Mouse (Mus musculus) forebrain, embryonic 12.5 days (tissue): ENCODE measurements at regions not wholly inside any gene's neighbourhood (a gene's known extent, or its start where the extent isn't known, plus 50 kb on each side); places are given as distances from the start of the nearest gene placed in this dataset.

Experiments used
- ATAC-seq: fragments of 200-750 bp; cut with Nextera tagmentation; 2 replicates; pipeline ENCODE4 v1.8.0; 2017; ENCODE audit warnings: moderate TSS enrichment; ENCODE audit not compliant: low FRiP score
- H3K27ac ChIP-seq: fragments of 300-500 bp; sonication (generic); 2 replicates; pipeline ENCODE4 v1.5.1; 2016; ENCODE audit warnings: mild to moderate bottlenecking
- H3K27me3 ChIP-seq: fragments of 300-500 bp; sonication (generic); 2 replicates; pipeline ENCODE4 v1.6.1; 2016; ENCODE audit warnings: mild to moderate bottlenecking
- H3K36me3 ChIP-seq: fragments of 300-500 bp; sonication (generic); replicated peaks from 2 replicates; pipeline ENCODE4 v1.6.1; 2016; ENCODE audit warnings: mild to moderate bottlenecking
- H3K4me1 ChIP-seq: fragments of 300-500 bp; sonication (generic); 2 replicates; pipeline ENCODE4 v1.6.1; 2016
- H3K4me2 ChIP-seq: fragments of 300-500 bp; sonication (generic); 2 replicates; pipeline ENCODE4 v1.6.1; 2016; ENCODE audit warnings: mild to moderate bottlenecking, moderate library complexity
- H3K4me3 ChIP-seq: fragments of 300-500 bp; sonication (generic); replicated peaks from 2 replicates; pipeline ENCODE4 v1.5.1; 2016; ENCODE audit warnings: mild to moderate bottlenecking
- H3K9ac ChIP-seq: fragments of 300-500 bp; sonication (generic); 2 replicates; pipeline ENCODE4 v1.6.1; 2016; ENCODE audit warnings: mild to moderate bottlenecking
- H3K9me3 ChIP-seq: fragments of 300-500 bp; sonication (generic); 2 replicates; pipeline ENCODE4 v1.6.1; 2016
- WGBS: fragments of 180-500 bp; shearing (Covaris S2); methylation state at CpG from one replicate; pipeline ENCODE4 v1.1.7; 2016; 5-methylcytosine and 5-hydroxymethylcytosine counted together

GRCm38 (mm10) chr12:31130434-31130833, 56.8 kb downstream of the Fam110c start:
- no peaks in the 10 kb centered on the region for H3K27me3 ChIP-seq
- H3K27ac ChIP-seq, result no peak overlapping the region
- no peak overlapping the region for H3K4me2 ChIP-seq
- 92% methylated on average over 2 of the region's 2 CpGs for WGBS
- H3K4me3 ChIP-seq, result no peak overlapping the region
- no peaks in the 10 kb centered on the region for H3K4me1 ChIP-seq
- no peaks in the 10 kb centered on the region for H3K9me3 ChIP-seq
- no peaks in the 10 kb centered on the region for H3K36me3 ChIP-seq
- no peak overlapping the region for H3K9ac ChIP-seq
- no peak for ATAC-seq

DNA sequence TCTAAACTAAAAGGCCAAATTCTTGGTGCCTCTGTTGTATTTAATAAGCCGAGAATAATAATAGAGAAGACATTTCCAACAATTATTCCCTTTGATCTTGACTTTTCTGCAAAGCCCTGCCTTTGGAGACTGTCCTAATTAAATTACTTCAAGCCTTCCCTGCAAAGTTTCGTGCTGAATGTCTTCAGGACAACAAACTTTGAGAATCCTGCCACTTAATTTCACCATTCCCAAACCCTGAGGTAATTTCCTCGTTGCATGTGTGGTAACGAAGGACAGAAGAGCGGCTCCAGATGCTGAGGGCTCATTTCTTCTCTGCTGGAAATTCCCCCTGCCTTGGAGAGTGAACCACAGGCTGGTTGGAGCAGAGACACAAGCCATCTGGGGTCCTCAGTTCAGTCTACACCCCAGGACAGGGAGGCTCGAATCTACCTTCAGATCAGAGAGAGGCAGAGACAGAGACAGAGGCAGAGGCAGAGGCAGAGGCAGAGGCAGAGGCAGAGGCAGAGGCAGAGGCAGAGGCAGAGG, 60.9 kb downstream of the Fam110c start:
- H3K27me3 ChIP-seq, result no peaks in the 10 kb centered on the region
- H3K9me3 ChIP-seq, result no peaks in the 10 kb centered on the region
- H3K4me2 ChIP-seq, result no peak overlapping the region
- H3K36me3 ChIP-seq, result no peaks in the 10 kb centered on the region
- no peak overlapping the region for H3K9ac ChIP-seq
- 65% methylated on average over 6 of the region's 6 CpGs for WGBS
- H3K27ac ChIP-seq, result no peak overlapping the region
- H3K4me1 ChIP-seq, result no peaks in the 10 kb centered on the region
- H3K4me3 ChIP-seq, result no peak overlapping the region
- no peak for ATAC-seq

- no peaks in the 10 kb centered on the region for H3K9me3 ChIP-seq
- no peak overlapping the region for H3K4me2 ChIP-seq
- no peak overlapping the region for H3K27ac ChIP-seq
- H3K4me3 ChIP-seq, result no peak overlapping the region
- no peaks in the 10 kb centered on the region for H3K27me3 ChIP-seq
- no peaks in the 10 kb centered on the region for H3K4me1 ChIP-seq
- WGBS, result 50% methylated on average over 10 of the region's 10 CpGs
- H3K36me3 ChIP-seq, result no peaks in the 10 kb centered on the region
- ATAC-seq, result no peak
- H3K9ac ChIP-seq, result no peak overlapping the region
Measured at GRCm38 (mm10) chr12:31136364-31136763, 62.7 kb downstream of the Fam110c start.

DNA sequence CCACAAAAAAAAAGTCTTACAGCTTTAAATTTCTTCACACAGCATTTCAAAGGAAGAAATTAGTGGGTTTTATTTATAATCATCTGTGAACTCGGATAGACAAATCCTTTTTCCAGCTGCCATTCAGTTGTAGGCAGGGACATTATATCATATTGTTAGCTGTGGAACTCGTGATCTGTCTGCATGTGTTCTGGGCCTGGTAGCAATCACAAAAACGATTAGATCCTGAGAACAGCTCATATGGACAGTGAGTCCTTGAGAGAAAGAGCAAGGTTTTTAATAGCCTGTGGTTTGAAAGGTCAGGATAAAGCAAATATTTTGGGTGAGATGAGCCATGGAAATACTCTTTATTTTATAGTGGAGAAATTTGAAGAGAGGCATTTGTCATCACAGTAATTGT, 63.2 kb downstream of the Fam110c start:
- H3K27me3 ChIP-seq, result no peaks in the 10 kb centered on the region
- no peaks in the 10 kb centered on the region for H3K4me1 ChIP-seq
- WGBS, result 47% methylated on average over 3 of the region's 3 CpGs
- no peak overlapping the region for H3K9ac ChIP-seq
- no peaks in the 10 kb centered on the region for H3K9me3 ChIP-seq
- ATAC-seq, result no peak
- H3K27ac ChIP-seq, result no peak overlapping the region
- no peak overlapping the region for H3K4me3 ChIP-seq
- H3K36me3 ChIP-seq, result no peaks in the 10 kb centered on the region
- no peak overlapping the region for H3K4me2 ChIP-seq

GRCm38 (mm10) chr12:31137431-31137830, 63.8 kb downstream of the Fam110c start:
- H3K4me2 ChIP-seq, result no peak overlapping the region
- no peak overlapping the region for H3K9ac ChIP-seq
- H3K27me3 ChIP-seq, result no peaks in the 10 kb centered on the region
- no peak for ATAC-seq
- no peaks in the 10 kb centered on the region for H3K36me3 ChIP-seq
- H3K27ac ChIP-seq, result no peak overlapping the region
- H3K4me1 ChIP-seq, result no peaks in the 10 kb centered on the region
- no peak overlapping the region for H3K4me3 ChIP-seq
- WGBS, result 77% methylated on average over 5 of the region's 5 CpGs
- no peaks in the 10 kb centered on the region for H3K9me3 ChIP-seq

DNA sequence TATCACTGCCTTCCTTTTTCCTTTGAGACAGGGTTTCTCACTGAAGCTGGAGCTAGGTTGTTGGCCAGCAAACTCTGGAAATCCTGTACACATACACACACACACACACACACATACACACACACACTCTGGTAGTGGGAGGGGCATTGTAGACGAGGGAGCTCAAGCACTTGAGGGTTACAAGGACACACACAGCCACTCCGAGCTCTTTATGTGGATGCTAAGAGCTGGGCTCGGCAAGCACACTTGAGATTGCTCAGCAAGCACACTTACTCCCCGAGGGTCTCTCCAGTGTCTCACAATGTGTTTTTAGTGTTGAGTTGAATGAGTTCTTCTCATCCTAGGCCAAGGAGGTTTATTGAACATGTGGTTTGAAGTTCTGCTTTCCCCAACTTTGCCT, 66.2 kb downstream of the Fam110c start:
- H3K4me1 ChIP-seq, result no peaks in the 10 kb centered on the region
- no peak overlapping the region for H3K27ac ChIP-seq
- no peak overlapping the region for H3K4me2 ChIP-seq
- ATAC-seq, result no peak
- H3K9ac ChIP-seq, result no peak overlapping the region
- H3K9me3 ChIP-seq, result no peaks in the 10 kb centered on the region
- 55% methylated on average over 4 of the region's 4 CpGs for WGBS
- no peak overlapping the region for H3K4me3 ChIP-seq
- no peaks in the 10 kb centered on the region for H3K36me3 ChIP-seq
- no peaks in the 10 kb centered on the region for H3K27me3 ChIP-seq

DNA sequence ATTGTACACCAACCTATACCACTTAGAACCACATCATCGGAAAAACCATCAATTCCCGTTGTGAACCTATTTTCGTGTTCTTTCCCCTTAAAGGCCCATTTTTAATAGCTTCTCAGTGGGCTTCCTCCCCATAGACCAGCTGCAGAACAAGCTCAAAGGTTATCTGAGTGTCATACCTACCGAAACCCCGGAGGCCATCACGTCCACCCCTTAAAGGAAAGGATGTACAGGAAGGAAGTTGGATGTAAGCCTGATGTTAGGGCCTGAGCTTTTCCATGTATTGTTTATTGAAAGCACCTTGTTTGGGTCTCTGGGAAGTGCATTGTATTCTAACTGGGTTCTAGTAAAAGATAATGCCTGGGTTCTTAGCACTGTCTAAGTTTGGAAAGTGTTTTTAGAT, 69.6 kb downstream of the Fam110c start:
- WGBS, result 86% methylated on average over 6 of the region's 6 CpGs
- no peak overlapping the region for H3K27ac ChIP-seq

GRCm38 (mm10) chr12:31145032-31145781, 71.5 kb downstream of the Fam110c start:
- H3K36me3 ChIP-seq, result no peaks in the 10 kb centered on the region
- no peak for ATAC-seq
- H3K4me2 ChIP-seq, result no peak overlapping the region
- no peaks in the 10 kb centered on the region for H3K9me3 ChIP-seq
- H3K4me3 ChIP-seq, result no peak overlapping the region
- H3K4me1 ChIP-seq, result 0 out of 2 replicates have a peak, but pooled peaks cover 2% of the 10 kb centered on the region
- no peak overlapping the region for H3K9ac ChIP-seq
- no peak overlapping the region for H3K27ac ChIP-seq
- no peaks in the 10 kb centered on the region for H3K27me3 ChIP-seq
- WGBS, result 76% methylated on average over 3 of the region's 3 CpGs

More for the DNA sequence above, 69.6 kb downstream of the Fam110c start:
- no peak overlapping the region for H3K9ac ChIP-seq
- H3K4me2 ChIP-seq, result no peak overlapping the region
- H3K4me1 ChIP-seq, result no peaks in the 10 kb centered on the region
- no peaks in the 10 kb centered on the region for H3K27me3 ChIP-seq
- no peak overlapping the region for H3K4me3 ChIP-seq
- H3K9me3 ChIP-seq, result no peaks in the 10 kb centered on the region
- H3K36me3 ChIP-seq, result no peaks in the 10 kb centered on the region
- ATAC-seq, result no peak

DNA sequence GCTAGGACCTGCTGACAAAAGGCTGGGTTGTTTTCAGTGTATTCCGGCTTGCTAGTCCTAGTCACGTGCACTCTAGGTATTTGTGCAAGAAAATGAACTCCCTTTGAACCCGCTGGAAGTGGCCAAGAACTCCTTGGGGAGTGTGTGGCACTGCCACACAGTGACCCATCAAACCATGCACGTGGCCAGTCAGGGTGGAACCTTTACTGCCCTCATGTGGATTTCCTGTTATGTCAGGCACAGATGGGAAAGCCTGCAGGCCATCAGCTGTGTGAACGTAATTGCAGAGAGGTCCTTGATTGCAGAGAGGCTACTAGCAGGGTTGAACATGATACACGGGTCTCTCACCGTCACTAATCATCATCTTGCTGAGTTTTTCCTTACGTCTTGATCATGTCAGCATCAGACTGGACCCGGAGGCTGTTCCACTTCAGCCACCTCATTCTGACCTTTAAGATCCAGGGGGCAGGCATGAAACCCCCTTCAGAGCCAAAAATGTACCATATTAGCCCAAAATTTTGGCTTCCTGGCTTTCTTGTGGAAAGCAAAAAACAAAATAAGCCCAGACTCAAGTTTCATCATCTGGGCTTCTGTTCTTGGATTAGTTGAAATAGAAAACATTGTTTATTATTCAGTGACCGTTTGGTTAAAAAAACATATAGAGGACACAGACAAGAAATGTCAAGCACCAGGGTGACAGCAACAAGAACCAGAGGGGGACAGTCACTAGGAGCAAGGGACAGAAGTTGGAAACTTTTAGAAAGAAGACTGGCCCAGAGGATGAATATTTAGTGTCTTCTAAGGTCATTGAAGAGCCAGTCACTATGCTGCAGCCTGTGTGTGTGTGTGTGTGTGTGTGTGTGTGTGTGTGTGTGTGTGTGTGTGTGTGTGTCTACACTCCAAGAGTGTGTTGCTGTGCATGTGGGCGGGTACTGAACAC, 75.0 kb downstream of the Fam110c start:
- 0 out of 2 replicates have a peak, but pooled peaks cover 2% of the 10 kb centered on the region for H3K4me1 ChIP-seq
- H3K27me3 ChIP-seq, result no peaks in the 10 kb centered on the region
- H3K36me3 ChIP-seq, result no peaks in the 10 kb centered on the region
- no peak overlapping the region for H3K4me3 ChIP-seq
- H3K4me2 ChIP-seq, result no peak overlapping the region
- H3K27ac ChIP-seq, result no peak overlapping the region
- 77% methylated on average over 11 of the region's 11 CpGs for WGBS
- H3K9me3 ChIP-seq, result no peaks in the 10 kb centered on the region
- no peak overlapping the region for H3K9ac ChIP-seq
- no peak for ATAC-seq

DNA sequence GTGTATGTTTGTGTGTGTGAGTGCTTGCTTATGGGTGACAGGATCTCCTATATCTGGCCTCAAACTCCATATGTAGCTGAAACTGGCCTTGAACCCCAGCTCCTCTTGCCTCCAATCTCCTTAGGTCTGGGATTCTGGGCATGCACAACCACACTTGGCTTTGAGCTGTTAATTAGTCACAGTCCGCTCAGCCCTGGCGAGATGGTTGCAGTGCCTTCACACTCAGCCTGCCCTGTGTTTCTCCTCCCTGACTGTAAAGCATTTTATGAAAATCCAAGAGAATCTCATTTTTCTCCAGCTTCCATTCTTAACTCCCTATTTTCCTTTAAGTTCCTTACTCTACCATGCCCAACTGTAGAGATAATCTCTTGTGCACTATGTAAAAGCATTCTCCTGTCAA, 80.1 kb downstream of the Fam110c start:
- no peaks in the 10 kb centered on the region for H3K27me3 ChIP-seq
- H3K9ac ChIP-seq, result no peak overlapping the region
- H3K4me1 ChIP-seq, result 0 out of 2 replicates have a peak, but pooled peaks cover 2% of the 10 kb centered on the region
- H3K9me3 ChIP-seq, result no peaks in the 10 kb centered on the region
- H3K4me2 ChIP-seq, result no peak overlapping the region
- ATAC-seq, result no peak
- no peaks in the 10 kb centered on the region for H3K36me3 ChIP-seq
- H3K4me3 ChIP-seq, result no peak overlapping the region
- no peak overlapping the region for H3K27ac ChIP-seq
- WGBS, result 80% methylated on average over 2 of the region's 2 CpGs

- Histone ChIP-seq H3K9me3 (no peaks in the 10 kb centered on the region), H3K4me3 (no peak overlapping the region), H3K4me1 (0 out of 2 replicates have a peak, but pooled peaks cover 2% of the 10 kb centered on the region), H3K9ac (no peak overlapping the region), H3K27ac (no peak overlapping the region), H3K27me3 (no peaks in the 10 kb centered on the region), H3K4me2 (no peak overlapping the region), H3K36me3 (no peaks in the 10 kb centered on the region)
- no peak for ATAC-seq
- 74% methylated on average over 5 of the region's 5 CpGs for WGBS
Measured at GRCm38 (mm10) chr12:31154608-31155011, 80.9 kb downstream of the Fam110c start.

GRCm38 (mm10) chr12:31156154-31156720, 82.6 kb downstream of the Fam110c start:
- no peaks in the 10 kb centered on the region for H3K4me1 ChIP-seq

More at GRCm38 (mm10) chr12:31156154-31156720, 82.6 kb downstream of the Fam110c start:
- Histone ChIP-seq H3K27ac (no peak overlapping the region), H3K4me3 (no peak overlapping the region), H3K27me3 (no peaks in the 10 kb centered on the region), H3K36me3 (no peaks in the 10 kb centered on the region), H3K4me2 (no peak overlapping the region), H3K9me3 (no peaks in the 10 kb centered on the region), H3K9ac (no peak overlapping the region)
- ATAC-seq, result no peak
- WGBS, result 73% methylated on average over 13 of the region's 13 CpGs
